Mouse (Mus musculus) liver, embryonic 15.5 days (tissue): Measurements from ENCODE around the gene Hist1h2br. TPM values are rescaled to one million over a fixed set of nuclear protein-coding genes. Genes with fewer than 3 reads are reported as not detected.
"Not testable (repeated sequence)": the region's sequence is repeated elsewhere in the genome, so short reads cannot be mapped to it uniquely, and the experiment has no call there.

Source experiments
- ATAC-seq: fragments of 200-750 bp; cut with Nextera tagmentation; 2 replicates; pipeline ENCODE4 v1.8.0; 2017; ENCODE audit warnings: moderate number of reproducible peaks, mild to moderate bottlenecking, moderate library complexity; ENCODE audit not compliant: insufficient read depth
- H3K27ac ChIP-seq: fragments of 300-500 bp; sonication (generic); replicated peaks from 2 replicates; pipeline ENCODE4 v1.5.1; 2015; ENCODE audit warnings: mild to moderate bottlenecking, inconsistent platforms
- H3K27me3 ChIP-seq: fragments of 300-500 bp; sonication (generic); 2 replicates; pipeline ENCODE4 v1.6.1; 2015; ENCODE audit warnings: mild to moderate bottlenecking, inconsistent platforms
- H3K36me3 ChIP-seq: fragments of 300-500 bp; sonication (generic); replicated peaks from 2 replicates; pipeline ENCODE4 v1.6.1; 2015; ENCODE audit warnings: moderate library complexity, mild to moderate bottlenecking, inconsistent platforms
- H3K4me1 ChIP-seq: fragments of 300-500 bp; sonication (generic); replicated peaks from 2 replicates; pipeline ENCODE4 v1.6.1; 2015; ENCODE audit warnings: inconsistent platforms
- H3K4me2 ChIP-seq: fragments of 300-500 bp; sonication (generic); 2 replicates; pipeline ENCODE4 v1.6.1; 2015; ENCODE audit warnings: moderate library complexity, mild to moderate bottlenecking, inconsistent platforms
- H3K4me3 ChIP-seq: fragments of 300-500 bp; sonication (generic); replicated peaks from 2 replicates; pipeline ENCODE4 v1.5.1; 2015; ENCODE audit warnings: mild to moderate bottlenecking, inconsistent platforms
- H3K9ac ChIP-seq: fragments of 300-500 bp; sonication (generic); 2 replicates; pipeline ENCODE4 v1.6.1; 2015; ENCODE audit warnings: moderate library complexity, mild to moderate bottlenecking, inconsistent platforms
- H3K9me3 ChIP-seq: fragments of 300-500 bp; sonication (generic); replicated peaks from 2 replicates; pipeline ENCODE4 v1.6.1; 2016; ENCODE audit warnings: inconsistent platforms
- WGBS: fragments of 180-500 bp; shearing (Covaris S2); methylation state at CpG from one replicate; pipeline ENCODE4 v1.1.7; 2015; ENCODE audit warnings: mixed read lengths; ENCODE audit not compliant: insufficient replicate concordance; 5-methylcytosine and 5-hydroxymethylcytosine counted together
- polyA plus RNA-seq: library from polyadenylated mRNA; unstranded; fragments of >200 nt; fragmentation: Nextera tagmentation; extraction: Ambion mirVana; gene quantifications from 2 replicates; pipeline ENCODE4 v1.2.1, GENCODE M21; 2015

Gene Hist1h2br
- polyA plus RNA-seq, 1 experiment from 2014 or later: 29.5 TPM

- no CpG with 5 or more reads among the region's 23 CpGs for WGBS
- H3K27ac ChIP-seq, H3K27me3 ChIP-seq, H3K36me3 ChIP-seq, H3K9ac ChIP-seq, H3K4me3 ChIP-seq, H3K4me2 ChIP-seq, H3K4me1 ChIP-seq, H3K9me3 ChIP-seq: not testable (repeated sequence)
- ATAC-seq: peak; percentile 87
Measured at GRCm38 (mm10) chr13:21810073-21810472, 23.5 kb upstream of the Hist1h2br start, which contains the start of the genes Hist1h2bq and Hist1h2ao. TSS of gene Hist1h2bq (minus strand) at chr13:21810197. TSS of gene Hist1h2ao (plus strand) at chr13:21810465.

GRCm38 (mm10) chr13:21811074-21811473, 22.5 kb upstream of the Hist1h2br start:
- H3K9me3 ChIP-seq, H3K4me1 ChIP-seq, H3K36me3 ChIP-seq, H3K27ac ChIP-seq, H3K9ac ChIP-seq, H3K27me3 ChIP-seq, H3K4me2 ChIP-seq, H3K4me3 ChIP-seq: not testable (repeated sequence)
- ATAC-seq: 0 out of 2 replicates have a peak, but pooled peaks have one; percentile 2
- no CpG with 5 or more reads among the region's 8 CpGs for WGBS

GRCm38 (mm10) chr13:21811539-21811938, 22.0 kb upstream of the Hist1h2br start, which contains the start of gene Hist1h4m:
TSS of gene Hist1h4m (plus strand) at chr13:21811746.
- not testable (repeated sequence) for H3K36me3 ChIP-seq, H3K4me1 ChIP-seq, H3K9me3 ChIP-seq, H3K27me3 ChIP-seq
- Histone ChIP-seq H3K9ac (peak within 1 kb of the TSS; percentile 27; the same call in 1 of the 2 replicates), H3K27ac (peak within 1 kb of the TSS; percentile 88), H3K4me3 (peak within 1 kb of the TSS; percentile 36), H3K4me2 (peak within 1 kb of the TSS; percentile 50)
- ATAC-seq: peak; percentile 12
- no CpG with 5 or more reads among the region's 24 CpGs for WGBS

DNA sequence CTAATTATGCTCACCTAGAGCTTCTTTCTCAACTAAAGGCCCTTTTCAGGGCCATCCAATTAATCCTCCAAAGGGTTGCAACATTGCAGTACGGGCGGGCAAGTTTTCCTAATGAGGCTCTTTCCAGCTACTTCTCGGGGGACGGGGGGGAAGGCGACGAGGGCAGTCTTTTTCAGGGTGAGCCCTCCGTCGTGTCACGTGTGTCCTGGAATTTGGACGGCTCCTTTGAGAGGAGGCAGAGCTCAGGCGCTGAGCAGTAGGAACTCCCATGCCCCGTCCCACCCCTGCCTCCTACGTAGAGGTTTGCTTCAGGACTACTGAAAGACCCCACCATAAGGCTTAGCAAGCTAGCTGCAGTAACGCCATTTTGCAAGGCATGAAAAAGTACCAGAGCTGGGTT, 21.5 kb upstream of the Hist1h2br start:
- H3K27me3 ChIP-seq, H3K9me3 ChIP-seq, H3K36me3 ChIP-seq, H3K4me1 ChIP-seq: not testable (repeated sequence)
- 0% methylated on average over 14 of the region's 14 CpGs for WGBS
- peak overlapping the region; percentile 50 for H3K4me2 ChIP-seq
- H3K27ac ChIP-seq: peak overlapping the region; percentile 88
- ATAC-seq: peak; percentile 48
- H3K9ac ChIP-seq: peak overlapping the region; percentile 27; the same call in 1 of the 2 replicates
- peak overlapping the region; percentile 36 for H3K4me3 ChIP-seq

- H3K4me2 ChIP-seq, H3K27ac ChIP-seq, H3K9me3 ChIP-seq, ATAC-seq, H3K9ac ChIP-seq, H3K36me3 ChIP-seq, H3K4me3 ChIP-seq, H3K4me1 ChIP-seq, H3K27me3 ChIP-seq: not testable (repeated sequence)
- WGBS: 72% methylated on average over 7 of the region's 16 CpGs
Measured at GRCm38 (mm10) chr13:21820082-21820890, 13.3 kb upstream of the Hist1h2br start.

- Histone ChIP-seq H3K9me3 (no peaks in the 10 kb centered on the region), H3K4me1 (peaks cover 15% of the 10 kb centered on the region), H3K36me3 (peaks cover 8% of the 10 kb centered on the region; the same call in 1 of the 2 replicates), H3K4me2 (no peak overlapping the region), H3K4me3 (no peak overlapping the region), H3K27me3 (no peaks in the 10 kb centered on the region), H3K27ac (peak overlapping the region; percentile 84; the same call in 1 of the 2 replicates), H3K9ac (no peak overlapping the region)
- no peak for ATAC-seq
- 82% methylated on average over 3 of the region's 3 CpGs for WGBS
Measured at GRCm38 (mm10) chr13:21828511-21828910, 5.0 kb upstream of the Hist1h2br start.

GRCm38 (mm10) chr13:21830344-21830743, 3.2 kb upstream of the Hist1h2br start:
- Histone ChIP-seq H3K27me3 (no peaks in the 10 kb centered on the region), H3K4me3 (peak overlapping the region; percentile 42), H3K36me3 (peaks cover 8% of the 10 kb centered on the region; the same call in 1 of the 2 replicates), H3K27ac (peak overlapping the region; percentile 84), H3K4me2 (peak overlapping the region; percentile 58), H3K9ac (peak overlapping the region; percentile 54), H3K9me3 (no peaks in the 10 kb centered on the region), H3K4me1 (peaks cover 15% of the 10 kb centered on the region)
- ATAC-seq: no peak
- 78% methylated on average over 10 of the region's 10 CpGs for WGBS

DNA sequence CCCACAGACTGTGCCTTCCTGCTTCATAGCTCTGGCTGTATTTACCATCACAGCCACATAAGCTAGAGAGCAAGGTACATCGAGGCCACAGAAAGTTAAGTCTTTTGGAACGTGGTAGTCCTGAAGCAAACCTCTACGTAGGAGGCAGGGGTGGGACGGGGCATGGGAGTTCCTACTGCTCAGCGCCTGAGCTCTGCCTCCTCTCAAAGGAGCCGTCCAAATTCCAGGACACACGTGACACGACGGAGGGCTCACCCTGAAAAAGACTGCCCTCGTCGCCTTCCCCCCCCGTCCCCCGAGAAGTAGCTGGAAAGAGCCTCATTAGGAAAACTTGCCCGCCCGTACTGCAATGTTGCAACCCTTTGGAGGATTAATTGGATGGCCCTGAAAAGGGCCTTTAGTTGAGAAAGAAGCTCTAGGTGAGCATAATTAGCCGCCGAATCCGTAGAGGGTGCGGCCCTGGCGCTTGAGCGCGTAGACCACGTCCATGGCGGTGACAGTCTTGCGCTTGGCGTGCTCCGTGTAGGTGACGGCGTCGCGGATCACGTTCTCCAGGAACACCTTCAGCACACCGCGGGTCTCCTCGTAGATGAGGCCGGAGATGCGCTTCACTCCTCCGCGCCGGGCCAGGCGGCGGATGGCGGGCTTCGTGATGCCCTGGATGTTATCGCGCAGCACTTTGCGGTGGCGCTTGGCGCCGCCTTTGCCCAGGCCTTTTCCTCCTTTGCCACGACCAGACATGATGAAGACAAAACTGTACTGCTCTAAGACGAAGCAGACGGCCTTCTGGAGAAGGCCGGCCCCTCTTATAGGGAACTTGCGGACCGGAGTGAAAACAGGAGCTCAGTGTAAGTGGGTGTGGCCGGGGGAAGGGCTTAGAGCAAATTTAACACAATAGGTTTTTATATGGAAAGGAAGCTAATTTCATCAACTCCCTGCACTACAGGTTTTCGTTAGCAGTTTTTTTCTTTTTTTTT, 1.8 kb upstream of the Hist1h2br start, which contains the start of gene Hist1h4n:
Gene Hist1h4n, minus strand, starts transcription at position 779 of the 977 bp plus-strand sequence.
- H3K36me3 ChIP-seq, H3K9ac ChIP-seq, H3K27me3 ChIP-seq, H3K9me3 ChIP-seq: not testable (repeated sequence)
- Histone ChIP-seq H3K4me1 (peaks cover 15% of the 10 kb centered on the region), H3K4me3 (peak within 1 kb of the TSS; percentile 37), H3K4me2 (peak within 1 kb of the TSS; percentile 50), H3K27ac (peak within 1 kb of the TSS; percentile 81)
- peak; percentile 63 for ATAC-seq
- WGBS: 0% methylated on average over 24 of the region's 58 CpGs

GRCm38 (mm10) chr13:21840508-21840907, 7.0 kb downstream of the Hist1h2br start:
- H3K9ac ChIP-seq, H3K27me3 ChIP-seq, H3K27ac ChIP-seq, H3K4me2 ChIP-seq, H3K4me1 ChIP-seq, H3K9me3 ChIP-seq, H3K36me3 ChIP-seq, H3K4me3 ChIP-seq: not testable (repeated sequence)
- no CpG with 5 or more reads among the region's 4 CpGs for WGBS
- peak; percentile 45; the same call in 1 of the 2 replicates for ATAC-seq

DNA sequence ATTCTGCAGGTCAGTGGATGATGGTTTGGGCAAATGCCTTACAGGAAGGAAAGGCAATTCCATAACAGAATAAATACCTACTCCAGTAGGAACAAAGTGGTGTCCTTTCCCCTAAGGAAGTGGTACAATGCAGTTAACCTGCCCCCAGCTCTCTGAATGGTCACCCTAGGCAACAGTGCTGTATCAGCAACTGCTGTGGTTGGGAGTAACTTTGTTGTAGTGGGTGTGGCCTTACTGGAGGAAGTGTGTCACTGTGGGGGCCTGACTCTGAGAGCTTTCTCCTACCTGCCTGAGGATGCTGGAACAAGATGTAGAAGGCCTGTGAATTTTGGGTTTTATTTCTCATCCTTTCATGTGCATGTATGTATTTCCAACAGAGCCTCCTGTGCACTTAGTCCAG, 12.8 kb downstream of the Hist1h2br start:
- H3K4me3 ChIP-seq, H3K9ac ChIP-seq, H3K36me3 ChIP-seq, H3K9me3 ChIP-seq, H3K27ac ChIP-seq, ATAC-seq, H3K4me1 ChIP-seq, H3K4me2 ChIP-seq, H3K27me3 ChIP-seq: not testable (repeated sequence)

DNA sequence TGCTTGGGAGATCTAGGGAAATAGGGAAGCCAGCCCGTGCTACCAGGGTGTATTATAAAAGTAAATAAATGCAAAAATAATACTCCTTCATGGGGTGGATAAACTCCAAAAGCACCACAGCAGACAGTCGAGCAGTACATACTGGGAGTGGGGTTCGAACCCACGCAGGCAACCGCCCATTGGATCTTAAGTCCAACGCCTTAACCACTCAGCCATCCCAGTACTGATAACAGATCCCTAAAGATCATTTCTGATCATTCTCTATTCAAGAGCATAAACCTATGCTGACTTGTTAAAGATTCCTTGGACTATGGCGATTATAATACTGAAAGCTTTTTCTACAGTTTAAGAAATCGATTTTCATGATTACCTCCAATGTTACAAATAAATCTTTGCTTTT, 14.3 kb downstream of the Hist1h2br start:
- ATAC-seq: no peak
- Histone ChIP-seq H3K4me2 (no peak overlapping the region; the same call in 1 of the 2 replicates), H3K9me3 (no peaks in the 10 kb centered on the region), H3K27ac (no peak overlapping the region), H3K4me1 (peaks cover 2% of the 10 kb centered on the region; the same call in 1 of the 2 replicates), H3K4me3 (no peak overlapping the region), H3K36me3 (no peaks in the 10 kb centered on the region), H3K9ac (no peak overlapping the region), H3K27me3 (no peaks in the 10 kb centered on the region)
- 31% methylated on average over 8 of the region's 8 CpGs for WGBS
